Mouse (Mus musculus) naive thymus-derived CD4-positive, alpha-beta T cell, adult 5 months (primary cell): ENCODE data around the gene Olfr782. TPM values are rescaled to one million over a fixed set of nuclear protein-coding genes. Genes with fewer than 3 reads are reported as not detected.

Experiments
- polyA plus RNA-seq: library from polyadenylated mRNA; unstranded; fragments of 100-300 nt; shearing (Covaris generic); gene quantifications from one replicate; pipeline ENCODE4 v1.2.1, GENCODE M21; 2017

Olfr782 gene
- polyA plus RNA-seq: not detected

GRCm38 (mm10) chr10:129348550-129348949, at the start of gene Olfr782:
Gene Olfr782 (plus strand): TSS chr10:129348850.

DNA sequence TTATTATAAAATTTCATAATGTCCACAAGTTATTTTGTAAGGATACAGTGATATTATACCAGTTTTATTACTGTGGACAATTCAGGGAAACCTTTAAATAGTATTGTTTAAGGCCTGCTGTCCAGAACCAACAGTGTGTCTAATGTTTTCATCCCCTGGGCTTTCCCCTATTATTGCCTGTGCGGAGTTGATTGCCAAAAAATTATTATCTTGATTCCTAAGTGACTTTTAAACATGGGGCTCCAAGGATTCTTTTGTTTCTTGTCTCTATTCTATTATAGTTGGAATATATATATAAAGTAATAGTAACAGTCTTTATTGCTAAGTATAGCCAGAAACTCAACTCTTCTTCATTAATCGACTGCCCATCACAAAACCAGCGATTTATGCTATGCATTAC, 30.8 kb upstream of the Olfr782 start, which contains the start of gene Olfr780:
Gene Olfr780 (plus strand): TSS at position 301 of the 400 bp plus-strand sequence.

GRCm38 (mm10) chr10:129328554-129328953, 20.1 kb upstream of the Olfr782 start, which contains the start of gene Olfr781:
Gene Olfr781 (plus strand): TSS chr10:129328854.

DNA sequence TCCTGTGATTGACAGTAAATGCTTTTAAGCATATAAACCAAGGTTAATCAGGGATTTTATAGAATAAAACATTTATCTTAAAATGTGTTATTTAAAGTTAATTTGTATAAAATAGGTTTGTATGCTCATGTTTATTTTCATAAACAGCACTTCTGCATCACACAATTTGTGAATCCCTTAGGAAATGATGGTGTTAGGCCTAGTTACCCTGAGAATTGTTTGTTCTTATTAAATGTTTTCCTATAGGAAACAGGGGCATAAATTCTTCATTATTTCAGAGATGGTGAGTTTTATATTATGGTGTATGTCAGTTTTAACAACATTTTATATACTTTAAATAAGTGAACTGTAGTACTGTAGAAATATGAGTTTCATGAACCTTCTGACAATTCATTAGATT, 35.1 kb downstream of the Olfr782 start, which contains the start of gene Olfr784:
Gene Olfr784 (plus strand): TSS at position 301 of the 400 bp plus-strand sequence.

Other genes with a start within 250 kb of the Olfr782 start
- not detected for gene Olfr768, start 249.5 kb upstream of the Olfr782 start, polyA plus RNA-seq
- not detected for gene Olfr769, start 231.0 kb upstream of the Olfr782 start, polyA plus RNA-seq
- gene Olfr770, start 209.9 kb upstream of the Olfr782 start, polyA plus RNA-seq: not detected
- not detected for gene Olfr771, start 184.1 kb upstream of the Olfr782 start, polyA plus RNA-seq
- not detected for gene Olfr772, start 170.9 kb upstream of the Olfr782 start, polyA plus RNA-seq
- gene Olfr773, start 161.4 kb upstream of the Olfr782 start, polyA plus RNA-seq: not detected
- not detected for gene Olfr774, start 112.6 kb upstream of the Olfr782 start, polyA plus RNA-seq
- gene Olfr775, start 100.4 kb upstream of the Olfr782 start, polyA plus RNA-seq: not detected
- not detected for gene Olfr776, start 89.7 kb upstream of the Olfr782 start, polyA plus RNA-seq
- not detected for gene Olfr777, start 77.4 kb upstream of the Olfr782 start, polyA plus RNA-seq
- gene Olfr780, start 30.7 kb upstream of the Olfr782 start, polyA plus RNA-seq: not detected
- gene Olfr781, start 20.0 kb upstream of the Olfr782 start, polyA plus RNA-seq: not detected
- gene Olfr784, start 35.2 kb downstream of the Olfr782 start, polyA plus RNA-seq: not detected
- gene Olfr785, start 56.6 kb downstream of the Olfr782 start, polyA plus RNA-seq: not detected
- not detected for gene Olfr786, start 78.5 kb downstream of the Olfr782 start, polyA plus RNA-seq
- gene Olfr787, start 113.0 kb downstream of the Olfr782 start, polyA plus RNA-seq: 0.34 TPM
- gene Olfr788, start 122.1 kb downstream of the Olfr782 start, polyA plus RNA-seq: not detected
- not detected for gene Olfr789, start 135.9 kb downstream of the Olfr782 start, polyA plus RNA-seq
- not detected for gene Olfr790, start 149.6 kb downstream of the Olfr782 start, polyA plus RNA-seq
- gene Olfr791, start 172.9 kb downstream of the Olfr782 start, polyA plus RNA-seq: not detected
- not detected for gene Olfr792, start 190.3 kb downstream of the Olfr782 start, polyA plus RNA-seq
- not detected for gene Olfr794, start 218.8 kb downstream of the Olfr782 start, polyA plus RNA-seq